Mouse (Mus musculus) E14TG2a.4 (cell line): ENCODE results near the gene B3gnt6.

Experiments
- CTCF ChIP-seq: conservative IDR thresholded peaks from 2 replicates; pipeline ENCODE4 v1.5.1; 2014; ENCODE audit warnings: low read length
- NANOG ChIP-seq: IDR thresholded peaks from 2 replicates; pipeline ENCODE4 v1.6.1; 2014; ENCODE audit warnings: borderline replicate concordance, low read length, mixed read lengths
- POU5F1 ChIP-seq: IDR thresholded peaks from 2 replicates; pipeline ENCODE4 v1.6.1; 2014; ENCODE audit warnings: low read length, borderline replicate concordance

DNA sequence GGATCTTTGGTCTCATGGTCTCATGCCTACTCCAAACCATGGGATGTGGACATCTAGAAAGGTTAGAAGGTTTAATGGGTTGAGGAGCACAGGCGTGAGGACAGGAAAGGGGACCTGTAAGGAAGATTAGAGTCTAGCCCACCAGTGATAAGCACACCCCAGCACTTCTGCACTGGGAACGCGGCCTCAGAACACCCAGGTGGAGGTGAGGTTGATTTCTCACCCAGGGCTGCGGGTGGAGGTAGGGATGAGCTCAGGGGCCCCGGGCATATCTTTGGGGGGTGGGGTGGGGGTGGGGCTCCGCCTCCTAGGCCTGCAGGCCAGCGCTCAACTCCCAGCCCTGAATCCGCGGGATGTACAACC lies 21.7 kb downstream of the B3gnt6 start:
- TF ChIP-seq CTCF (no peak), POU5F1 (no peak), NANOG (no peak)
